ENCODE assay signal across 8 mouse cellular contexts in genomic region chr4:141279327-141279726, GRCm38 (mm10). TPM values are rescaled to one million over a fixed set of nuclear protein-coding genes. Genes with fewer than 3 reads are reported as not detected.
DNase-seq lines count a peak whose midpoint lies in the region; ATAC-seq lines count a peak whose summit lies in the region.
"Had no signal": no experiment of that assay in that cellular context is flagged by ENCODE, and none has a peak within 500 bp of the region (broad histone marks: within the 10 kb centered on the region; RNA-seq: fewer than 3 reads in every experiment).

No protein-coding gene starts in this region.

- peaks cover 25% of the 10 kb centered on the region for H3K27me3 ChIP-seq in midbrain, embryonic 12.5 days
- H3K27me3 ChIP-seq in midbrain, embryonic 14.5 days (ENCODE audit: control insufficient read depth, insufficient read depth, low read length), result no peaks in the 10 kb centered on the region
- H3K27me3 ChIP-seq in heart, embryonic 11.5 days (ENCODE audit: control insufficient read depth, insufficient read depth, low read length), result peaks cover 4% of the 10 kb centered on the region; the same call in 1 of the 2 replicates
- no peaks in the 10 kb centered on the region; the same call in none of the 2 replicates for H3K27me3 ChIP-seq in liver, embryonic 13.5 days
- no peaks in the 10 kb centered on the region for H3K27me3 ChIP-seq in stomach, embryonic 15.5 days (replicated peaks)

- intact Hi-C loops in gastrocnemius, postnatal 36 days (cut with DNase I), result no loop called here

- WGBS in midbrain, embryonic 12.5 days, result 47% methylated on average over 15 of the region's 15 CpGs
- WGBS in midbrain, embryonic 14.5 days, result 31% methylated on average over 15 of the region's 15 CpGs
- 60% methylated on average over 15 of the region's 15 CpGs for WGBS in heart, embryonic 11.5 days (ENCODE audit: insufficient replicate concordance)
- WGBS in liver, embryonic 13.5 days (ENCODE audit: insufficient replicate concordance), result 51% methylated on average over 15 of the region's 15 CpGs
- 52% methylated on average over 15 of the region's 15 CpGs for WGBS in stomach, embryonic 15.5 days

- no peak overlapping the region for H3K4me3 ChIP-seq in midbrain, embryonic 12.5 days
- H3K4me3 ChIP-seq in midbrain, embryonic 14.5 days (replicated peaks; ENCODE audit: low read depth, low read length), result no peak overlapping the region
- no peak overlapping the region for H3K4me3 ChIP-seq in heart, embryonic 11.5 days (ENCODE audit: low read depth, low read length)
- H3K4me3 ChIP-seq in liver, embryonic 13.5 days (replicated peaks), result no peak overlapping the region
- H3K4me3 ChIP-seq in stomach, embryonic 15.5 days (replicated peaks), result no peak overlapping the region
- H3K4me3 ChIP-seq: embryonic facial prominence, embryonic 13.5 days had no signal

- peaks cover 40% of the 10 kb centered on the region for H3K4me1 ChIP-seq in midbrain, embryonic 12.5 days
- H3K4me1 ChIP-seq in midbrain, embryonic 14.5 days (ENCODE audit: control insufficient read depth, insufficient read depth, low read length), result peaks cover 16% of the 10 kb centered on the region; the same call in 1 of the 2 replicates
- peaks cover 30% of the 10 kb centered on the region for H3K4me1 ChIP-seq in heart, embryonic 11.5 days (ENCODE audit: control insufficient read depth, insufficient read depth, low read length)
- H3K4me1 ChIP-seq in liver, embryonic 13.5 days (replicated peaks), result peaks cover 44% of the 10 kb centered on the region
- peaks cover 64% of the 10 kb centered on the region for H3K4me1 ChIP-seq in stomach, embryonic 15.5 days

- H3K27ac ChIP-seq in midbrain, embryonic 12.5 days (replicated peaks), result peak overlapping the region; percentile 52; the same call in 1 of the 2 replicates
- H3K27ac ChIP-seq in midbrain, embryonic 14.5 days (replicated peaks; ENCODE audit: low read depth, low read length), result no peak overlapping the region
- H3K27ac ChIP-seq in heart, embryonic 11.5 days (ENCODE audit: low read depth, low read length), result peak overlapping the region; percentile 84
- peak overlapping the region; percentile 62 for H3K27ac ChIP-seq in liver, embryonic 13.5 days
- H3K27ac ChIP-seq in stomach, embryonic 15.5 days, result peak overlapping the region; percentile 21

- ATAC-seq in midbrain, embryonic 12.5 days (ENCODE audit: low FRiP score, low read depth), result no peak
- no peak for ATAC-seq in midbrain, embryonic 14.5 days (ENCODE audit: low FRiP score, low TSS enrichment)
- no peak for ATAC-seq in heart, embryonic 11.5 days (replicated peaks; ENCODE audit: insufficient number of reproducible peaks, low FRiP score, low TSS enrichment)
- ATAC-seq in liver, embryonic 13.5 days (ENCODE audit: low read depth), result 0 out of 2 replicates have a peak, but pooled peaks have one; percentile 15
- no peak for ATAC-seq in stomach, embryonic 15.5 days (ENCODE audit: insufficient read depth, low FRiP score, low read depth)

- H3K9me3 ChIP-seq in midbrain, embryonic 12.5 days, result no peaks in the 10 kb centered on the region
- H3K9me3 ChIP-seq in midbrain, embryonic 14.5 days (ENCODE audit: control insufficient read depth, low read length), result no peaks in the 10 kb centered on the region
- H3K9me3 ChIP-seq in heart, embryonic 11.5 days (replicated peaks; ENCODE audit: control insufficient read depth, low read length), result no peaks in the 10 kb centered on the region
- H3K9me3 ChIP-seq in liver, embryonic 13.5 days (replicated peaks), result no peaks in the 10 kb centered on the region
- H3K9me3 ChIP-seq in stomach, embryonic 15.5 days, result no peaks in the 10 kb centered on the region
- H3K9me3 ChIP-seq: embryonic facial prominence, embryonic 13.5 days had no signal

- no peaks in the 10 kb centered on the region for H3K36me3 ChIP-seq in midbrain, embryonic 12.5 days
- no peaks in the 10 kb centered on the region for H3K36me3 ChIP-seq in midbrain, embryonic 14.5 days (ENCODE audit: control insufficient read depth, insufficient read depth, low read length)
- H3K36me3 ChIP-seq in heart, embryonic 11.5 days (ENCODE audit: control insufficient read depth, insufficient read depth, low read length), result no peaks in the 10 kb centered on the region
- no peaks in the 10 kb centered on the region for H3K36me3 ChIP-seq in liver, embryonic 13.5 days
- no peaks in the 10 kb centered on the region for H3K36me3 ChIP-seq in stomach, embryonic 15.5 days
- H3K36me3 ChIP-seq: embryonic facial prominence, embryonic 13.5 days had no signal

- H3K9ac ChIP-seq in midbrain, embryonic 12.5 days (replicated peaks), result no peak overlapping the region
- H3K9ac ChIP-seq in midbrain, embryonic 14.5 days (replicated peaks; ENCODE audit: low read length), result no peak overlapping the region
- H3K9ac ChIP-seq in heart, embryonic 11.5 days (ENCODE audit: low read depth, low read length), result 0 out of 2 replicates have a peak overlapping the region, but pooled peaks have one; percentile 1
- H3K9ac ChIP-seq in liver, embryonic 13.5 days, result no peak overlapping the region
- H3K9ac ChIP-seq in stomach, embryonic 15.5 days, result no peak overlapping the region

- no peak overlapping the region for H3K4me2 ChIP-seq in midbrain, embryonic 12.5 days (replicated peaks)
- no peak overlapping the region for H3K4me2 ChIP-seq in midbrain, embryonic 14.5 days (ENCODE audit: low read length)
- peak overlapping the region; percentile 16; the same call in 1 of the 2 replicates for H3K4me2 ChIP-seq in heart, embryonic 11.5 days
- H3K4me2 ChIP-seq in liver, embryonic 13.5 days, result no peak overlapping the region
- H3K4me2 ChIP-seq in stomach, embryonic 15.5 days, result peak overlapping the region; percentile 2; the same call in 1 of the 2 replicates
- H3K4me2 ChIP-seq: embryonic facial prominence, embryonic 13.5 days had no signal

- no peak for DNase-seq in midbrain, embryonic 14.5 days
- no peak for DNase-seq in liver, embryonic 13.5 days
- no peak for DNase-seq in gastrocnemius, postnatal 36 days
- no peak for DNase-seq in embryo, embryonic 10.5 days (ENCODE audit: low spot score)

RNA-seq across cellular contexts. Expression of gene Epha2, which starts 21.7 kb away (rescaled TPM):
- polyA plus RNA-seq in midbrain, embryonic 12.5 days (2016; fragmentation: Nextera tagmentation; extraction: Ambion mirVana), result 6.5 and 7.8 TPM in 2 replicates
- polyA plus RNA-seq in midbrain, embryonic 14.5 days (2014; fragmentation: Nextera tagmentation; extraction: Ambion mirVana), result 1.2 and 1.7 TPM in 2 replicates
- polyA plus RNA-seq in heart, embryonic 11.5 days (2014; fragmentation: Nextera tagmentation; extraction: Ambion mirVana), result 3.1 and 3.6 TPM in 2 replicates
- 0.86 and 1.0 TPM in 2 replicates for polyA plus RNA-seq in liver, embryonic 13.5 days (2015; fragmentation: Nextera tagmentation; extraction: Ambion mirVana)
- 5.9 and 7.3 TPM in 2 replicates for polyA plus RNA-seq in stomach, embryonic 15.5 days (2015; fragmentation: Nextera tagmentation; extraction: Ambion mirVana)
- total RNA-seq in gastrocnemius, postnatal 36 days (2021), result 1 to 10 TPM; 2.4 to 2.6 TPM

RNA-seq across cellular contexts. Expression of gene Arhgef19, which starts 40.0 kb away (rescaled TPM):
- 2.1 and 2.7 TPM in 2 replicates for polyA plus RNA-seq in midbrain, embryonic 12.5 days (2016; fragmentation: Nextera tagmentation; extraction: Ambion mirVana)
- polyA plus RNA-seq in midbrain, embryonic 14.5 days (2014; fragmentation: Nextera tagmentation; extraction: Ambion mirVana), result 0.84 and 0.89 TPM in 2 replicates
- polyA plus RNA-seq in heart, embryonic 11.5 days (2014; fragmentation: Nextera tagmentation; extraction: Ambion mirVana), result 1.2 and 1.3 TPM in 2 replicates
- 1.0 and 1.1 TPM in 2 replicates for polyA plus RNA-seq in liver, embryonic 13.5 days (2015; fragmentation: Nextera tagmentation; extraction: Ambion mirVana)
- 20.9 and 24.3 TPM in 2 replicates for polyA plus RNA-seq in stomach, embryonic 15.5 days (2015; fragmentation: Nextera tagmentation; extraction: Ambion mirVana)
- under 1 TPM; 0.26 to 0.69 TPM for total RNA-seq in gastrocnemius, postnatal 36 days (2021)

Comparison
In these comparisons a context has a peak if more than half of its experiments do, and no peak if none do; other contexts are left out.
1. H3K4me2 ChIP-seq: peak in heart, embryonic 11.5 days (single experiment) and stomach, embryonic 15.5 days (single experiment); none in midbrain, embryonic 12.5 days (single experiment), midbrain, embryonic 14.5 days (single experiment) and liver, embryonic 13.5 days (single experiment).